Mouse (Mus musculus) thymus, postnatal 14 days (tissue): ENCODE data around the gene Klhdc8a.
A peak's percentile ranks its signal among the peaks of the same experiment; 100 is the strongest.
"Not testable (repeated sequence)": the region's sequence is repeated elsewhere in the genome, so short reads cannot be mapped to it uniquely, and the experiment has no call there.

Experiments
- DNase-seq: peaks from one replicate; pipeline ENCODE4 v3.0.0; 2021

Klhdc8a gene

GRCm38 (mm10) chr1:132298425-132298800, at the start of gene Klhdc8a:
Klhdc8a (plus strand) TSS chr1:132298626.
- no peak for DNase-seq

GRCm38 (mm10) chr1:132254467-132254866, 44.0 kb upstream of the Klhdc8a start:
- DNase-seq: no peak

GRCm38 (mm10) chr1:132260331-132260730, 38.1 kb upstream of the Klhdc8a start:
- no peak for DNase-seq

- DNase-seq: peak; percentile 15
Observed at GRCm38 (mm10) chr1:132261058-132261457, 37.4 kb upstream of the Klhdc8a start.

- no peak for DNase-seq
Observed at GRCm38 (mm10) chr1:132263618-132264017, 34.8 kb upstream of the Klhdc8a start.

- no peak for DNase-seq
Observed at GRCm38 (mm10) chr1:132264577-132264976, 33.8 kb upstream of the Klhdc8a start.

GRCm38 (mm10) chr1:132265211-132265859, 33.1 kb upstream of the Klhdc8a start:
- no peak for DNase-seq

GRCm38 (mm10) chr1:132265936-132266335, 32.5 kb upstream of the Klhdc8a start:
- DNase-seq: no peak

GRCm38 (mm10) chr1:132266791-132267557, 31.5 kb upstream of the Klhdc8a start:
- no peak for DNase-seq

- no peak for DNase-seq
Observed at GRCm38 (mm10) chr1:132267959-132268358, 30.5 kb upstream of the Klhdc8a start.

GRCm38 (mm10) chr1:132268418-132269060, 29.9 kb upstream of the Klhdc8a start:
- DNase-seq: no peak

- DNase-seq: no peak
Observed at GRCm38 (mm10) chr1:132271237-132271636, 27.2 kb upstream of the Klhdc8a start.

GRCm38 (mm10) chr1:132276694-132277093, 21.7 kb upstream of the Klhdc8a start:
- no peak for DNase-seq

- DNase-seq: no peak
Observed at GRCm38 (mm10) chr1:132277124-132277523, 21.3 kb upstream of the Klhdc8a start.

GRCm38 (mm10) chr1:132280636-132281035, 17.8 kb upstream of the Klhdc8a start:
- DNase-seq: not testable (repeated sequence)

- no peak for DNase-seq
Observed at GRCm38 (mm10) chr1:132281523-132282176, 16.8 kb upstream of the Klhdc8a start.

GRCm38 (mm10) chr1:132282177-132282536, 16.3 kb upstream of the Klhdc8a start:
- no peak for DNase-seq

GRCm38 (mm10) chr1:132283018-132283417, 15.4 kb upstream of the Klhdc8a start:
- DNase-seq: no peak

- DNase-seq: no peak
Observed at GRCm38 (mm10) chr1:132286735-132287134, 11.7 kb upstream of the Klhdc8a start.

- no peak for DNase-seq
Observed at GRCm38 (mm10) chr1:132287445-132287844, 11.0 kb upstream of the Klhdc8a start.

- DNase-seq: no peak
Observed at GRCm38 (mm10) chr1:132287991-132288451, 10.4 kb upstream of the Klhdc8a start.

GRCm38 (mm10) chr1:132289965-132290364, 8.5 kb upstream of the Klhdc8a start:
- no peak for DNase-seq

- DNase-seq: no peak
Observed at GRCm38 (mm10) chr1:132290921-132291675, 7.3 kb upstream of the Klhdc8a start.
